Mouse (Mus musculus): ENCODE results near the gene Dglucy. TPM values are rescaled to one million over a fixed set of nuclear protein-coding genes. Genes with fewer than 3 reads are reported as not detected.

Gene Dglucy
- polyA plus RNA-seq, 1 experiment from 2014 or later: 2.6 TPM

GRCm38 (mm10) chr12:100753716-100754115 lies 25.1 kb upstream of the Dglucy start:
- Histone ChIP-seq H3K9me3 (ENCODE audit: control insufficient read depth, low read depth, low read length) (no peaks in the 10 kb centered on the region), H3K4me1 (ENCODE audit: control insufficient read depth, insufficient read depth, low read length) (no peaks in the 10 kb centered on the region), H3K9ac (replicated peaks; ENCODE audit: low read depth, low read length) (no peak overlapping the region), H3K36me3 (ENCODE audit: control insufficient read depth, insufficient read depth, low read length) (no peaks in the 10 kb centered on the region), H3K4me3 (ENCODE audit: low read depth, low read length) (no peak overlapping the region), H3K27ac (ENCODE audit: low read length) (no peak overlapping the region), H3K4me2 (replicated peaks; ENCODE audit: low read depth, low read length) (no peak overlapping the region), H3K27me3 (ENCODE audit: control insufficient read depth, insufficient read depth, low read length) (no peaks in the 10 kb centered on the region)
- no peak for ATAC-seq (ENCODE audit: insufficient number of reproducible peaks, insufficient read depth, low FRiP score, low read depth)
- WGBS: 72% methylated on average over 1 of the region's 1 CpGs

DNA sequence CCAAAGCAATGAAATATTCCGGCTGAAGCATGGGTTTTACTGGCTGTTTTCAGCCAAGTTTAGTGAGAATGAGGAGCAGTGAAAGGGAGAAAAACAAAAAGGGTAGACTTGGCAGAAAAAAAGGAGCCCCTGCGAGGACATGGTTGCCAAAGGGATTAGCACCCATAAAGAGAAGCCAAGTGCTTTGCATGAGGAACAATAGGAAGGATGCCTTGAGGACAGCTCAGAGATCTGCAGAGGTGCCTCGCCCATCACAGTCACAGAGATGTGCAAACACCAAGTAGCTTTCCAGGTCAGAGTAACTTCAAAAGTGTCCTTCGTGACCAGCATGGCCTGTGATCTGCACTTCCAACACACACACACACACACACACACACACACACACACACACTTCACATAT lies 21.4 kb upstream of the Dglucy start:
- ATAC-seq (ENCODE audit: insufficient number of reproducible peaks, insufficient read depth, low FRiP score, low read depth): no peak
- Histone ChIP-seq H3K36me3 (ENCODE audit: control insufficient read depth, insufficient read depth, low read length) (no peaks in the 10 kb centered on the region), H3K9me3 (ENCODE audit: control insufficient read depth, low read depth, low read length) (no peaks in the 10 kb centered on the region), H3K9ac (replicated peaks; ENCODE audit: low read depth, low read length) (no peak overlapping the region), H3K27ac (ENCODE audit: low read length) (no peak overlapping the region), H3K4me3 (ENCODE audit: low read depth, low read length) (no peak overlapping the region), H3K4me2 (replicated peaks; ENCODE audit: low read depth, low read length) (no peak overlapping the region), H3K4me1 (ENCODE audit: control insufficient read depth, insufficient read depth, low read length) (no peaks in the 10 kb centered on the region), H3K27me3 (ENCODE audit: control insufficient read depth, insufficient read depth, low read length) (no peaks in the 10 kb centered on the region)
- WGBS: 51% methylated on average over 4 of the region's 4 CpGs

DNA sequence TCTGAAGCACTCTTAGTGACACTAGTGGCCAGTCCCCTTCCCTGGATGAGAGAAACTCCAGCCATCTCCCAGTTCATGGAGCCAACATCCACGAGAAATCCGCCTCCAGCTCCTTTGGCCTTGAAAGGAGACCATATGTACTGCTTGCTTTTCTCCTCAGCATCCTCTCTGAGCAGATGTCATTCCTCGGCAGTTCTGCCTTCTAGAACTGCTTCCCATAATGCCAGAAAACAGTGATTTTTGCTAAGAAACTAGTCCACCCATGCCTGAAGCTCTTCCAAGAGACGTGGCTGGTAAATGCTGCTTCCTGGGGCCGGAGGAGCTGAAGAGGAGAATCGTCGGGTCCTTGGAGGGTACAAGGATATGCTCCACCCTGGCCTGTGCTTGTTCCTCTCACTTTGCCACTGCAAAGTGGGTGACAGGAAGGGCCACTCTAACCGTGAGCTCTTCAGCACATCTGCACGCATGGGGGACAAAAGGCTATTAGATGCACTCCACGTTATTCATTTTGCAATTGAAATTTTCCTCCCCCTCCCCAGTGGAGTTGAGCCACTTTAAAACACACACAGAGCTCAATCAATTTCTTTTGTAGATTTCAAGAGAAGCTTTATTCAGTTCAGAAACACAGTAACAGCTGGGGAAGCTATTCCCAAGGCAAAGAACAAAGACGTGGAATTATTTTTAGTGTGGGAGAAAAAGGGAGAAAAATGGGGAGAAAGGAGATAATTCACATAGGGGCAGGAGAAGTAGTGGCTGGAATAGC lies 16.0 kb upstream of the Dglucy start:
- Histone ChIP-seq H3K9ac (replicated peaks; ENCODE audit: low read depth, low read length) (no peak overlapping the region), H3K4me2 (replicated peaks; ENCODE audit: low read depth, low read length) (no peak overlapping the region), H3K4me3 (ENCODE audit: low read depth, low read length) (no peak overlapping the region), H3K27me3 (ENCODE audit: control insufficient read depth, insufficient read depth, low read length) (no peaks in the 10 kb centered on the region), H3K36me3 (ENCODE audit: control insufficient read depth, insufficient read depth, low read length) (no peaks in the 10 kb centered on the region), H3K27ac (ENCODE audit: low read length) (no peak overlapping the region), H3K4me1 (ENCODE audit: control insufficient read depth, insufficient read depth, low read length) (no peaks in the 10 kb centered on the region), H3K9me3 (ENCODE audit: control insufficient read depth, low read depth, low read length) (no peaks in the 10 kb centered on the region)
- no peak for ATAC-seq (ENCODE audit: insufficient number of reproducible peaks, insufficient read depth, low FRiP score, low read depth)
- WGBS: 64% methylated on average over 11 of the region's 11 CpGs

- Histone ChIP-seq H3K4me2 (replicated peaks; ENCODE audit: low read depth, low read length) (no peak overlapping the region), H3K27ac (ENCODE audit: low read length) (no peak overlapping the region), H3K4me3 (ENCODE audit: low read depth, low read length) (no peak overlapping the region), H3K4me1 (ENCODE audit: control insufficient read depth, insufficient read depth, low read length) (no peaks in the 10 kb centered on the region), H3K27me3 (ENCODE audit: control insufficient read depth, insufficient read depth, low read length) (no peaks in the 10 kb centered on the region), H3K9ac (replicated peaks; ENCODE audit: low read depth, low read length) (no peak overlapping the region), H3K36me3 (ENCODE audit: control insufficient read depth, insufficient read depth, low read length) (no peaks in the 10 kb centered on the region), H3K9me3 (ENCODE audit: control insufficient read depth, low read depth, low read length) (no peaks in the 10 kb centered on the region)
- 44% methylated on average over 13 of the region's 13 CpGs for WGBS
- no peak for ATAC-seq (ENCODE audit: insufficient number of reproducible peaks, insufficient read depth, low FRiP score, low read depth)
These were observed 14.4 kb upstream of the Dglucy start for GRCm38 (mm10) chr12:100764329-100765018.

GRCm38 (mm10) chr12:100769871-100770270 lies 9.0 kb upstream of the Dglucy start:
- ATAC-seq (ENCODE audit: insufficient number of reproducible peaks, insufficient read depth, low FRiP score, low read depth): no peak
- 88% methylated on average over 6 of the region's 6 CpGs for WGBS

DNA sequence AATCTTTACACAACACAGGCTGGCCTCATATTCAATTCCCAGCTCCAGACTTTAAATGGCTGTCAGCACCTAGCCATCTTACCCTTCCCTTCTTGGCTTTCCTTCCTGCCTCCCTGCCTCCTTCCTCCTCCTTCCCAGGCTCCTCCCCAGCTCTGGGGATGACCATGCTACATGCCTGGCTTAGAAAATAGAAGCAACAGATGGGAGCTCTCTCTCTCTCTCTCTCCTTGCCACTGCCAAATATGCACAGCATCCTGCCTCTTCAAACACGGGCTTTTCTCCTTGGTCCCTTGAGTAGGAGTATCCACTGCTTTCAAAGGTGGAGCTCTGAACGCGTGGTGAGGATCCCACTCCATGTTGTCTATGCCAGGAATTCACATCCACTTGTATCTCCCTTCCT lies 8.1 kb upstream of the Dglucy start:
- Histone ChIP-seq H3K4me2 (replicated peaks; ENCODE audit: low read depth, low read length) (no peak overlapping the region), H3K4me1 (ENCODE audit: control insufficient read depth, insufficient read depth, low read length) (no peaks in the 10 kb centered on the region), H3K27me3 (ENCODE audit: control insufficient read depth, insufficient read depth, low read length) (no peaks in the 10 kb centered on the region), H3K36me3 (ENCODE audit: control insufficient read depth, insufficient read depth, low read length) (no peaks in the 10 kb centered on the region), H3K9ac (replicated peaks; ENCODE audit: low read depth, low read length) (no peak overlapping the region), H3K4me3 (ENCODE audit: low read depth, low read length) (no peak overlapping the region), H3K27ac (ENCODE audit: low read length) (no peak overlapping the region), H3K9me3 (ENCODE audit: control insufficient read depth, low read depth, low read length) (no peaks in the 10 kb centered on the region)
- no peak for ATAC-seq (ENCODE audit: insufficient number of reproducible peaks, insufficient read depth, low FRiP score, low read depth)
- 67% methylated on average over 3 of the region's 3 CpGs for WGBS

More at GRCm38 (mm10) chr12:100769871-100770270, 9.0 kb upstream of the Dglucy start:
- H3K9me3 ChIP-seq (ENCODE audit: control insufficient read depth, low read depth, low read length): no peaks in the 10 kb centered on the region
- no peak overlapping the region for H3K4me2 ChIP-seq (replicated peaks; ENCODE audit: low read depth, low read length)
- no peaks in the 10 kb centered on the region for H3K27me3 ChIP-seq (ENCODE audit: control insufficient read depth, insufficient read depth, low read length)
- no peak overlapping the region for H3K4me3 ChIP-seq (ENCODE audit: low read depth, low read length)
- no peak overlapping the region for H3K27ac ChIP-seq (ENCODE audit: low read length)
- no peaks in the 10 kb centered on the region for H3K36me3 ChIP-seq (ENCODE audit: control insufficient read depth, insufficient read depth, low read length)
- H3K4me1 ChIP-seq (ENCODE audit: control insufficient read depth, insufficient read depth, low read length): no peaks in the 10 kb centered on the region
- no peak overlapping the region for H3K9ac ChIP-seq (replicated peaks; ENCODE audit: low read depth, low read length)

GRCm38 (mm10) chr12:100772230-100772984 lies 6.5 kb upstream of the Dglucy start:
- no peak for ATAC-seq (ENCODE audit: insufficient number of reproducible peaks, insufficient read depth, low FRiP score, low read depth)

DNA sequence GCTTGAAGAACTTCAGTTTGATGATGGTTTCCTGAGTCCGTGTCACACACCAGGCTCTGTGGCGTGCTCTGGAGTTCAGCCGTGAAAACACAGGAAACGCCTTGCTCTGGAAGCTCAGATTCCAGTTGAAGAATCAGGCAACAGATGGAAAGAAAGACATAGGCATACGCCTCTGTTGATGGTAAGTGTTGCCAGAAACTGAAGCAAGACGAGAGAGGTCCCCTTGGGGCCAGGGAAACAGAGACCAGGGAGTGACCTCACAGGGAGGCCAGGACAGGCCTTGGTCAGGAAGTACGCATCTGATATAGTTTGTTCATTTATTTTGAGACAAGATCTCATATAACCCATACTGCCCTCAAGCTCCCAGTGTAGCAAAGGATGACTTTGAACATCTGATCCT lies 4.1 kb upstream of the Dglucy start:
- no peak overlapping the region for H3K4me3 ChIP-seq (ENCODE audit: low read depth, low read length)
- H3K27me3 ChIP-seq (ENCODE audit: control insufficient read depth, insufficient read depth, low read length): no peaks in the 10 kb centered on the region
- no peak overlapping the region for H3K4me2 ChIP-seq (replicated peaks; ENCODE audit: low read depth, low read length)
- no peak overlapping the region for H3K27ac ChIP-seq (ENCODE audit: low read length)
- WGBS: 79% methylated on average over 7 of the region's 7 CpGs
- H3K36me3 ChIP-seq (ENCODE audit: control insufficient read depth, insufficient read depth, low read length): no peaks in the 10 kb centered on the region
- H3K9me3 ChIP-seq (ENCODE audit: control insufficient read depth, low read depth, low read length): no peaks in the 10 kb centered on the region
- ATAC-seq (ENCODE audit: insufficient number of reproducible peaks, insufficient read depth, low FRiP score, low read depth): no peak
- peaks cover 7% of the 10 kb centered on the region; the same call in 1 of the 2 replicates for H3K4me1 ChIP-seq (ENCODE audit: control insufficient read depth, insufficient read depth, low read length)
- no peak overlapping the region for H3K9ac ChIP-seq (replicated peaks; ENCODE audit: low read depth, low read length)

More at GRCm38 (mm10) chr12:100772230-100772984, 6.5 kb upstream of the Dglucy start:
- Histone ChIP-seq H3K36me3 (ENCODE audit: control insufficient read depth, insufficient read depth, low read length) (no peaks in the 10 kb centered on the region), H3K4me2 (replicated peaks; ENCODE audit: low read depth, low read length) (no peak overlapping the region), H3K27me3 (ENCODE audit: control insufficient read depth, insufficient read depth, low read length) (no peaks in the 10 kb centered on the region), H3K4me1 (ENCODE audit: control insufficient read depth, insufficient read depth, low read length) (0 out of 2 replicates have a peak, but pooled peaks cover 3% of the 10 kb centered on the region), H3K9ac (replicated peaks; ENCODE audit: low read depth, low read length) (no peak overlapping the region), H3K27ac (ENCODE audit: low read length) (no peak overlapping the region), H3K4me3 (ENCODE audit: low read depth, low read length) (no peak overlapping the region), H3K9me3 (ENCODE audit: control insufficient read depth, low read depth, low read length) (no peaks in the 10 kb centered on the region)
- 35% methylated on average over 7 of the region's 7 CpGs for WGBS
